Mouse (Mus musculus) hindbrain, postnatal 0 days (tissue): ENCODE measurements at regions not wholly inside any gene's neighbourhood (a gene's known extent, or its start where the extent isn't known, plus 50 kb on each side); places are given as distances from the start of the nearest gene placed in this dataset.
A peak's percentile ranks its signal among the peaks of the same experiment; 100 is the strongest.

Experiments
- ATAC-seq: fragments of 200-750 bp; cut with Nextera tagmentation; 2 replicates; pipeline ENCODE4 v1.8.0; 2017; ENCODE audit warnings: mild to moderate bottlenecking, moderate TSS enrichment, moderate library complexity
- DNase-seq: peaks from one replicate; pipeline ENCODE4 v3.0.0-alpha.2; 2015; ENCODE audit warnings: low spot score
- H3K27ac ChIP-seq: fragments of 300-500 bp; sonication (generic); 2 replicates; pipeline ENCODE4 v1.5.1; 2014; ENCODE audit warnings: mild to moderate bottlenecking
- H3K27me3 ChIP-seq: fragments of 300-500 bp; sonication (generic); 2 replicates; pipeline ENCODE4 v1.6.1; 2014; ENCODE audit warnings: low read length, mixed read lengths; ENCODE audit not compliant: insufficient read depth
- H3K36me3 ChIP-seq: fragments of 300-500 bp; sonication (generic); 2 replicates; pipeline ENCODE4 v1.6.1; 2014; ENCODE audit warnings: low read length, mixed read lengths; ENCODE audit not compliant: insufficient read depth
- H3K4me1 ChIP-seq: fragments of 300-500 bp; sonication (generic); 2 replicates; pipeline ENCODE4 v1.6.1; 2014; ENCODE audit warnings: antibody characterized with exemption, low read length, mixed read lengths; ENCODE audit not compliant: insufficient read depth
- H3K4me2 ChIP-seq: fragments of 300-500 bp; sonication (generic); 2 replicates; pipeline ENCODE4 v1.6.1; 2014; ENCODE audit warnings: low read depth, mild to moderate bottlenecking, low read length, moderate library complexity, mixed read lengths
- H3K4me3 ChIP-seq: fragments of 300-500 bp; sonication (generic); 2 replicates; pipeline ENCODE4 v1.5.1; 2014; ENCODE audit warnings: low read length
- H3K9ac ChIP-seq: fragments of 300-500 bp; sonication (generic); replicated peaks from 2 replicates; pipeline ENCODE4 v1.6.1; 2014; ENCODE audit warnings: mild to moderate bottlenecking, low read length, moderate library complexity, mixed read lengths
- H3K9me3 ChIP-seq: fragments of 300-500 bp; sonication (generic); 2 replicates; pipeline ENCODE4 v1.6.1; 2016; ENCODE audit warnings: low read length, mixed read lengths
- CTCF ChIP-seq: IDR thresholded peaks from 2 replicates; pipeline ENCODE4 v1.5.1; 2016; ENCODE audit warnings: antibody characterized with exemption, control low read depth, low read depth
- WGBS: fragments of 180-500 bp; shearing (Covaris S2); extraction: QIAGEN DNeasy Blood & Tissue Kit; methylation state at CpG from one replicate; pipeline ENCODE4 v1.1.7; 2014; 5-methylcytosine and 5-hydroxymethylcytosine counted together

DNA sequence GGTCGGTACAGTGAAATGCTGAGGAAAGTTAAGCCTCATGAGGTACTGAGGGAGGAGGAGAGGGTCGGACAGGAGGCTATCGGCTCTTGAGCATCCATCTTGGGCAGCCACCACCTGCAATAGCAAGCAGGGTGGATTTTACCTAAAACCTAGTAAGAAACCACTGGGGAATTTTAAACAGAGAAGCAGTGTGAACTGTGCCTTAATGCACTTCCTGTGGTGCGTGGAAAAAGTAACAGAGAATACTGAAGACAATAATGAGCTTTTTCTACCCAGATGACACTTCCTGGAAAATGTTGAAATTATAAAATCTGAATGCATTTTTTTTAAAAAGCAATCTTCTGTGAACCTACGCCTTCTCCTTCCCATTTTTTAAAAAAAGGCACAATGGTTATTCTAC is 67.1 kb upstream of the Sash1 start:
- H3K9me3 ChIP-seq, result no peaks in the 10 kb centered on the region
- H3K9ac ChIP-seq, result no peak overlapping the region
- ATAC-seq (no peak), DNase-seq (no peak)
- H3K27me3 ChIP-seq, result no peaks in the 10 kb centered on the region
- no peak overlapping the region for H3K27ac ChIP-seq
- no peak overlapping the region for H3K4me3 ChIP-seq
- WGBS, result 86% methylated on average over 5 of the region's 5 CpGs
- H3K36me3 ChIP-seq, result no peaks in the 10 kb centered on the region
- H3K4me1 ChIP-seq, result 0 out of 2 replicates have a peak, but pooled peaks cover 3% of the 10 kb centered on the region
- TF ChIP-seq CTCF, result no peak
- no peak overlapping the region for H3K4me2 ChIP-seq

- Histone ChIP-seq H3K9me3 (no peaks in the 10 kb centered on the region), H3K36me3 (no peaks in the 10 kb centered on the region), H3K4me1 (0 out of 2 replicates have a peak, but pooled peaks cover 3% of the 10 kb centered on the region), H3K27me3 (no peaks in the 10 kb centered on the region), H3K4me3 (no peak overlapping the region), H3K27ac (no peak overlapping the region), H3K4me2 (no peak overlapping the region), H3K9ac (no peak overlapping the region)
- 90% methylated on average over 3 of the region's 3 CpGs for WGBS
- no peak for DNase-seq
- no peak for ATAC-seq
- TF ChIP-seq CTCF, result no peak
Observed at GRCm38 (mm10) chr10:8951937-8952336, 66.1 kb upstream of the Sash1 start.

DNA sequence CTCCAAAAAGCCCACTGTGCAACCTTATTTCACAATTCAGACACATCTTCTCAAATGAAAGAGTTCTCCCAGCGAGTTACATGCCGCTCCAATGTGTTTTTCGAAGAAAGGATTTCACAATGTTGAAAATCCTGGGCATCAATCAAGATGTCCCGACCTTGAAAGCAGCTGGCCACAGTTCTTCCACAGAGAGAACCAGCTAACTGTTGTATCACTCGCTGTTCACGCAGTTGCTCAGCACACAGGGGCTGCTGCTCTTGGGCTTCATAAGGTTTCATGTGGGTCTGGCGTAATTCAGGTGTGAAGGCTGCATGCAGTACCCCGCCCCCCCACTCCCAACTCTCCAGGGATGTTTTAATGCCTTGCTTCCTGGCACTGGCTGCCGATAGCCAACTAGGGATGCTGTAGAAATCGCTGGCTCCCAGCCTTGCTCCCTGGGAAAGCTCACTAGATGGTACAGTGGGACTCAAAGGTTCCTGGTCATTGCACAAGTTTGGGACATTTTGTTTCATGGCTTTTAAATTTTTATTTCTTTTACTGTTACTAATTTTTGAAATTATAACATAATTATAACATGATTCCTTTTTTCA is 65.5 kb upstream of the Sash1 start:
- Histone ChIP-seq H3K4me3 (no peak overlapping the region), H3K4me2 (no peak overlapping the region), H3K9ac (no peak overlapping the region), H3K27me3 (no peaks in the 10 kb centered on the region), H3K27ac (no peak overlapping the region), H3K9me3 (no peaks in the 10 kb centered on the region), H3K4me1 (0 out of 2 replicates have a peak, but pooled peaks cover 3% of the 10 kb centered on the region), H3K36me3 (no peaks in the 10 kb centered on the region)
- TF ChIP-seq CTCF, result no peak
- no peak for DNase-seq
- WGBS, result 66% methylated on average over 10 of the region's 10 CpGs
- ATAC-seq, result no peak

DNA sequence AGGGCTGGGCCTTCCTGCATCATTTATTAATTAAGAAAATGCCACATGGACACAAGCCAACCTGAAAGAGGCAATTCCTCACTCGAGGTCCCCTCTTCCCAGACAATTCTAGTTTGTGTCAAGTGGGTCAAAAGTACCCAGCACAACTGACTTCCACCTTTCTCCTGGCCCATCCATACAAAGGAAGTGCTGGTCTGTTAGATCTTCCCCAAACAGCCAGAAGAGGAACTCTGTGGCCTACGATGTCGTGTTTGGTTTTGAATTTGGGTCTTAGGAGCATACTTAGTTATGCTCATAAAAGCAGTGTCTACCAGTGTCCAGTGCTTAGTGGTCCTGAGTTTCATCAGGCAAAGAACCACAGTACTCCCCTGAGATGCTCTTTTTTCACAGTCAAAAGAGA is 62.4 kb upstream of the Sash1 start:
- DNase-seq (no peak), ATAC-seq (no peak)
- Histone ChIP-seq H3K4me1 (0 out of 2 replicates have a peak, but pooled peaks cover 3% of the 10 kb centered on the region), H3K4me2 (no peak overlapping the region), H3K36me3 (no peaks in the 10 kb centered on the region), H3K9ac (no peak overlapping the region), H3K27ac (no peak overlapping the region), H3K9me3 (no peaks in the 10 kb centered on the region), H3K27me3 (no peaks in the 10 kb centered on the region), H3K4me3 (no peak overlapping the region)
- TF ChIP-seq CTCF, result no peak
- 75% methylated on average over 3 of the region's 3 CpGs for WGBS

DNA sequence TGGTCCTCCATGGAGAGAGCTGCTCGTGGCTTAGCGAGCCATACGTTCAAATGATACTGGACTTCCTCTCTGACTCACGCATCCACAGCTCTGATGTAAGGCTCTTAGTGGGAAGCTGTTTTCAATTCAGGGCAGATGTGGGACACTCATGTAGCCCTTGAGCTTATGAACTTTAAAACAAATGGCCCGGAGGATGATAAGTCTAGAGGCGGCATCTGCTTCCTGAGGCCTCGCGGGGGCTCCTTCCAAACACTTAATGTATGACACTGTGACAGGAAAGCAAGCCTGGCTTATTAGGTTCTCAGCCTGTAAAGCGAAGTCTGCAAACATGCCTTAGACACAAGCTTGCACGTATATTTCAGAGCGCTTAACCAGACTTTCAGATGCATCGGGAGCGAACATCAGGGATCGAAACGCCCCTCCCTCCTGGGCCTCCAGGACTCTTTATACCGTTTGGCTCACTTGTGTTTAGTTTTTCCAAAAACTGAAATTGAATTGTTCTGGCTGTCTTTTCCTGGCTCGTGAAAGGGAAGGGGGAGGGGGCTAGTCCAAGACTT is 59.4 kb upstream of the Sash1 start:
- ATAC-seq (no peak), DNase-seq (no peak)
- Histone ChIP-seq H3K4me2 (no peak overlapping the region), H3K4me3 (no peak overlapping the region), H3K27ac (no peak overlapping the region), H3K27me3 (no peaks in the 10 kb centered on the region), H3K36me3 (no peaks in the 10 kb centered on the region), H3K4me1 (0 out of 2 replicates have a peak, but pooled peaks cover 1% of the 10 kb centered on the region), H3K9ac (no peak overlapping the region), H3K9me3 (no peaks in the 10 kb centered on the region)
- 58% methylated on average over 17 of the region's 17 CpGs for WGBS
- TF ChIP-seq CTCF, result no peak

DNA sequence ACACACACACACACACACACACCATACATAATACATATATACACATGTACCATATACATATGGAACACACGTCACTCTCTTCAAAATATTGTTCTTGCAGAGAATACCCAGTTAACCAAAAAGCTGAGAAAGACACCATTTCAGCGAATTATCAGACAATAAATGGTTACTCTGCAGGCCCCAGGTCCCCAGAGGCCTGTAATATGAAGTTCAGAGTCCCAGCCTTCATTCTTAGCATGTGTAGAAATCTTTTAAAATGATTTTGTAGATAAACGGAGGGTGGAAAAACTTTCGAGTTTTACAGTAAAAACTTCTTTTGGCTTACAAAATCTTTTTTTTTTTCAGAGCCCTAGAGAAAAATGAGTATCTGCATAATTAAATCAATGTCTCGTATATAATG is 58.7 kb upstream of the Sash1 start:
- no peak for DNase-seq
- TF ChIP-seq CTCF, result no peak
- 77% methylated on average over 5 of the region's 5 CpGs for WGBS
- Histone ChIP-seq H3K27ac (no peak overlapping the region), H3K4me3 (no peak overlapping the region), H3K36me3 (no peaks in the 10 kb centered on the region), H3K9me3 (no peaks in the 10 kb centered on the region), H3K4me1 (no peaks in the 10 kb centered on the region), H3K4me2 (no peak overlapping the region), H3K27me3 (no peaks in the 10 kb centered on the region), H3K9ac (no peak overlapping the region)
- no peak for ATAC-seq

DNA sequence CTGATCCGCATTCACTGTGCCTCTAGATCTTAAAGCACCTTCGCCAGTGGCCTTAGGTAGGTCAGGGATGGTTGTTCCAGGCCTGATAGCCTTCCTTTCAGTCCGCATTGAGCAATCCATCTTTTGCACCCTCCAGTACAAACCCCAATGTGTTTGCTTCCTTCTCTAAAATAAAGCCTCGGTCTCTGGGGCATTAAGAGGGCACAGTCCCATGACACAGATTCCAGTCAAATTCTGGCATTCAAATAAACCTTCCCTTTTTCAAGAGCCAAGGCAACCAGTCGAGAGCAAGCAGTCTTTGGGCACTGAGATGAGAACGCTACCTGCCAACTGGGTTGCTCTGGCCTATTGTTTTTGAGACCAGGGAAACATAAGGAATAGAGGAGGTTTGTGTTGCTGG is 57.8 kb upstream of the Sash1 start:
- H3K36me3 ChIP-seq, result no peaks in the 10 kb centered on the region
- WGBS, result 78% methylated on average over 6 of the region's 6 CpGs
- no peak for TF ChIP-seq CTCF
- H3K4me2 ChIP-seq, result no peak overlapping the region
- H3K9ac ChIP-seq, result no peak overlapping the region
- no peaks in the 10 kb centered on the region for H3K4me1 ChIP-seq
- no peaks in the 10 kb centered on the region for H3K27me3 ChIP-seq
- peak overlapping the region; percentile 34; the same call in 1 of the 2 replicates for H3K27ac ChIP-seq
- ATAC-seq, result no peak; the same call in 1 of the 2 replicates
- H3K4me3 ChIP-seq, result no peak overlapping the region
- DNase-seq, result no peak
- no peaks in the 10 kb centered on the region for H3K9me3 ChIP-seq
